Mouse (Mus musculus) yolk sac, embryonic 10.5 days (tissue): ENCODE measurements around the gene Ptprn.
A peak's percentile ranks its signal among the peaks of the same experiment; 100 is the strongest.

Experiments used
- DNase-seq: peaks from one replicate; pipeline ENCODE4 v3.0.0-alpha.2; 2017; ENCODE audit warnings: low spot score

Ptprn gene

GRCm38 (mm10) chr1:75223532-75223931 lies 40.8 kb downstream of the Ptprn start:
- DNase-seq = no peak

- no peak for DNase-seq
These were observed 41.4 kb downstream of the Ptprn start for GRCm38 (mm10) chr1:75222926-75223325.

- DNase-seq = no peak
These were observed 42.8 kb downstream of the Ptprn start for GRCm38 (mm10) chr1:75221538-75221937.

- DNase-seq = no peak
These were observed 44.8 kb downstream of the Ptprn start, which contains the start of gene Tuba4a for GRCm38 (mm10) chr1:75219531-75219930. TSS of gene Tuba4a (minus strand) at chr1:75219865.

- DNase-seq = peak; percentile 91
These were observed 45.2 kb downstream of the Ptprn start for GRCm38 (mm10) chr1:75219078-75219477.

GRCm38 (mm10) chr1:75218227-75219001 lies 45.9 kb downstream of the Ptprn start:
- no peak for DNase-seq

GRCm38 (mm10) chr1:75217893-75218226 lies 46.4 kb downstream of the Ptprn start:
- DNase-seq = no peak

- DNase-seq = no peak
These were observed 47.3 kb downstream of the Ptprn start for GRCm38 (mm10) chr1:75216797-75217585.

- no peak for DNase-seq
These were observed 48.5 kb downstream of the Ptprn start for GRCm38 (mm10) chr1:75215785-75216184.

- DNase-seq = no peak
These were observed 49.4 kb downstream of the Ptprn start for GRCm38 (mm10) chr1:75214886-75215285.

- no peak for DNase-seq
These were observed 49.9 kb downstream of the Ptprn start for GRCm38 (mm10) chr1:75214442-75214841.

- no peak for DNase-seq
These were observed 51.2 kb downstream of the Ptprn start for GRCm38 (mm10) chr1:75213096-75213495.

- no peak for DNase-seq
These were observed 51.8 kb downstream of the Ptprn start for GRCm38 (mm10) chr1:75212542-75212941.

- no peak for DNase-seq
These were observed 53.1 kb downstream of the Ptprn start for GRCm38 (mm10) chr1:75211141-75211708.

GRCm38 (mm10) chr1:75210136-75211087 lies 53.9 kb downstream of the Ptprn start, which contains the start of the genes Glb1l and Stk16:
TSS of gene Glb1l (minus strand) at chr1:75210813.
TSS of gene Stk16 (plus strand) at chr1:75210838.
- peak; percentile 94 for DNase-seq

GRCm38 (mm10) chr1:75208967-75209678 lies 55.2 kb downstream of the Ptprn start:
- DNase-seq = peak; percentile 38

GRCm38 (mm10) chr1:75201236-75201635 lies 63.1 kb downstream of the Ptprn start:
- no peak for DNase-seq
